Mouse (Mus musculus): ENCODE measurements around the gene Fam110a.

Fam110a gene

DNA sequence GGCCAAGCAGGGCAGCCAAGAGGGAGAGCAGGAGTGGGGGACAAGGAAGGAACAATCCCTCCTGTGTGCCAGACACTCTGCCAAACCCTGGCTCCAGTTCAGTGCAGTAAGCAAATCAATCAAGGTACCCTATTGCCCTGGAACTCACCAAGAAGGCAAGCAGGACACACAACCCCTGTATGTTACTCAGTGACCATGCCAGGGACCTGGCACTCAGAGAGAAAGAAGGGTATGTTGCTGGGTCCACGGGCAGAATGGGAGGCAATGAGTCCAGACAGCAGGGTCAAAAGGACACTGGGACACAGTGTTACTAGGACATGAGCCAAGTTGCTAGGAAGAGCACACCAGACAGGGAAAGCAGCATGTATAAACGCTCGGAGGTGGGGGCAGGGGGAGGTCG is 54.3 kb downstream of the Fam110a start:
- DNase-seq, result no peak

DNA sequence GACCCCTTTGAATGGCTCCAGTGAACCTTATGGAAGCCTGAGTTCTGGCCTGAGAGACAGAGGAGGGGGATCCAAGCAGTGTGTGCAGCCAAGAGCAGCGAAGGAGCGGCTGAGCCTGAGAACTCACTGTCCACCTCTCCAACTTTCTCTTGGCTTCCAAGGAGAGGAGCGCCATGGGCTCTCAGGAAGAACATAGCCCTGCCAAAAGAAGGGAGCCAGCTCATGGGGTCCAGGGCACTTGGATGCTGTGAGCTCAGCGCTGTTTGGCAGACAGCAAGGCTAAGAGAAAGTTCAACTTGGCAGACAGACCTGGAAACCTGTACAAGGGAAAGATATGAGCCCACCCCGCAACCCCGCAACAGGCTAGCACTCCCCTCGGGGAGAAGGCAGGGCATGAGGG is 55.7 kb downstream of the Fam110a start:
- DNase-seq, result peak in 1 of 2 experiments; percentile 12

DNA sequence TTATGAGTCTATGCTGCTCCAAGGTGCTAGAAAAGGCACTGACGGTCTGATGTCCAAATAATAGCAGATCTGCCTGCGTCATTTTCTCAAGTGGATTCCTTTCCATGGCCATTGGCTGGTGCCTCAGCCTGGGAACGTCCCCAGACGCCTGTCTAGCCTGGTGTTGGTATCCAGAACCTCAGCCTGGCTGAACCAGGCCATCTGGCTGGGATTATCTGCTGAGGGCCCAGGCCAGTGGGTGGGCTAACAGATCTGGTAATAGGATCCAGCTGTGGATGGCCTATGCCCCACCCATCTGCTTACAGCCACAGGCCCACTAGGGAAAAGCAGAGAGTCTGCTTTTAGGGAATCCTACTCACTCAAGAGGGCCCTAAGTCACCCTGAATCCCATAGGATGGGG is 58.4 kb downstream of the Fam110a start:
- no peak for DNase-seq

DNA sequence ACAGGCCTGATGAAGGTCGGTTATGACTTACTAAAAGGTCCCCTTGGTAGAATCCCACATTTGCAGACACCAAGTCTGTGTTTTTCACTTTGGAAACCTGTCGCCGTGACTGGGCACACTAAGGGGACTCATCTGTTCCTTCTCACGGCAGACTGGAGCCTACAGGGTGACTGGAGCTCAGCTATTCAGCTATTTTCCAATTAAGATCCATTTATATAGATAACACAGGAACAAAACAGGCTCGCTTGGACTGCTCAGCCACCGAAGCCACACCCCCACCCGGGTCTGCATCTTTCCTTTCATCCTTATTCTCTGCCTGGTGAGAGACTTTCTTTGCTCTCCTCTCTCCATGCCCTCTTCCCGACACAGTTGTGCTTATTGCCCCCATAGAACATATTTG is 59.0 kb downstream of the Fam110a start:
- no peak for DNase-seq

All from cerebellum, adult 18-20 months (tissue).